In genomic region chr2:151037292-151037691, GRCm38 (mm10) we compare ENCODE assay signal across 12 mouse cellular contexts. TPM values are rescaled to one million over a fixed set of nuclear protein-coding genes. Genes with fewer than 3 reads are reported as not detected.
DNase-seq lines count a peak whose midpoint lies in the region; ATAC-seq lines count a peak whose summit lies in the region.
"Had no signal": no experiment of that assay in that cellular context is flagged by ENCODE, and none has a peak within 500 bp of the region (broad histone marks: within the 10 kb centered on the region; RNA-seq: fewer than 3 reads in every experiment).

No protein-coding gene starts in this region.

- H3K27me3 ChIP-seq in heart, embryonic 11.5 days (ENCODE audit: control insufficient read depth, insufficient read depth, low read length), result no peaks in the 10 kb centered on the region
- no peaks in the 10 kb centered on the region for H3K27me3 ChIP-seq in megakaryocyte, embryonic 14.5 days (replicated peaks)
- no peaks in the 10 kb centered on the region for H3K27me3 ChIP-seq in liver, embryonic 12.5 days (replicated peaks)
- H3K27me3 ChIP-seq in neural tube, embryonic 15.5 days (replicated peaks), result no peaks in the 10 kb centered on the region
- H3K27me3 ChIP-seq: heart, embryonic 15.5 days had no signal

- H3K9me3 ChIP-seq in heart, embryonic 11.5 days (replicated peaks; ENCODE audit: control insufficient read depth, low read length), result no peaks in the 10 kb centered on the region
- no peaks in the 10 kb centered on the region for H3K9me3 ChIP-seq in megakaryocyte, embryonic 14.5 days
- no peaks in the 10 kb centered on the region for H3K9me3 ChIP-seq in liver, embryonic 12.5 days (replicated peaks)
- H3K9me3 ChIP-seq in neural tube, embryonic 15.5 days (replicated peaks), result no peaks in the 10 kb centered on the region
- H3K9me3 ChIP-seq: heart, embryonic 15.5 days had no signal

- 86% methylated on average over 1 of the region's 1 CpGs for WGBS in heart, embryonic 11.5 days (ENCODE audit: insufficient replicate concordance)
- WGBS in liver, embryonic 12.5 days (ENCODE audit: insufficient replicate concordance), result 26% methylated on average over 1 of the region's 1 CpGs
- 98% methylated on average over 1 of the region's 1 CpGs for WGBS in neural tube, embryonic 15.5 days

- no peak for DNase-seq in heart, adult 11 months
- DNase-seq in testis, postnatal 10 days (ENCODE audit: low spot score), result no peak
- DNase-seq in frontal cortex, postnatal 10 days (ENCODE audit: low spot score in 2 of 2), result no peak
- DNase-seq: B cell, adult 2 months; kidney, postnatal 25 days; left cerebral cortex, postnatal 4 days had no signal

- peak overlapping the region; percentile 87 for H3K4me3 ChIP-seq in heart, embryonic 11.5 days (ENCODE audit: low read depth, low read length)
- H3K4me3 ChIP-seq in megakaryocyte, embryonic 14.5 days (replicated peaks), result peak overlapping the region; percentile 99
- H3K4me3 ChIP-seq in liver, embryonic 12.5 days, result peak overlapping the region; percentile 95
- no peak overlapping the region for H3K4me3 ChIP-seq in neural tube, embryonic 15.5 days (replicated peaks)

- ATAC-seq in heart, embryonic 11.5 days (replicated peaks; ENCODE audit: insufficient number of reproducible peaks, low FRiP score, low TSS enrichment), result no peak
- no peak for ATAC-seq in megakaryocyte, adult 5-6 weeks (ENCODE audit: poor library complexity, severe bottlenecking)
- ATAC-seq in liver, embryonic 12.5 days, result peak; percentile 30; the same call in 1 of the 2 replicates
- ATAC-seq in neural tube, embryonic 15.5 days (ENCODE audit: low FRiP score), result no peak

- peak overlapping the region; percentile 23; the same call in 1 of the 2 replicates for H3K27ac ChIP-seq in heart, embryonic 11.5 days (ENCODE audit: low read depth, low read length)
- H3K27ac ChIP-seq in liver, embryonic 12.5 days, result peak overlapping the region; percentile 96
- no peak overlapping the region for H3K27ac ChIP-seq in neural tube, embryonic 15.5 days (replicated peaks)
- H3K27ac ChIP-seq: heart, embryonic 15.5 days had no signal

- H3K4me2 ChIP-seq in heart, embryonic 11.5 days, result peak overlapping the region; percentile 85
- peak overlapping the region; percentile 88 for H3K4me2 ChIP-seq in liver, embryonic 12.5 days
- peak overlapping the region; percentile 78 for H3K4me2 ChIP-seq in neural tube, embryonic 15.5 days

- no peak overlapping the region for H3K9ac ChIP-seq in heart, embryonic 11.5 days (ENCODE audit: low read depth, low read length)
- H3K9ac ChIP-seq in liver, embryonic 12.5 days, result peak overlapping the region; percentile 100
- no peak overlapping the region for H3K9ac ChIP-seq in neural tube, embryonic 15.5 days (replicated peaks)

- peaks cover 8% of the 10 kb centered on the region; the same call in 1 of the 2 replicates for H3K4me1 ChIP-seq in heart, embryonic 11.5 days (ENCODE audit: control insufficient read depth, insufficient read depth, low read length)
- peaks cover 56% of the 10 kb centered on the region for H3K4me1 ChIP-seq in megakaryocyte, embryonic 14.5 days
- H3K4me1 ChIP-seq in liver, embryonic 12.5 days, result peaks cover 71% of the 10 kb centered on the region
- H3K4me1 ChIP-seq in neural tube, embryonic 15.5 days, result peaks cover 22% of the 10 kb centered on the region

- no peaks in the 10 kb centered on the region for H3K36me3 ChIP-seq in heart, embryonic 11.5 days (ENCODE audit: control insufficient read depth, insufficient read depth, low read length)
- peaks cover 24% of the 10 kb centered on the region for H3K36me3 ChIP-seq in megakaryocyte, embryonic 14.5 days (replicated peaks; ENCODE audit: low read length)
- H3K36me3 ChIP-seq in liver, embryonic 12.5 days, result peaks cover 33% of the 10 kb centered on the region
- no peaks in the 10 kb centered on the region for H3K36me3 ChIP-seq in neural tube, embryonic 15.5 days
- H3K36me3 ChIP-seq: heart, embryonic 15.5 days had no signal

RNA-seq across cellular contexts. Expression of gene Ninl, which starts 1.9 kb away (rescaled TPM):
- 7.0 and 8.0 TPM in 2 replicates for polyA plus RNA-seq in heart, embryonic 11.5 days (2014; fragmentation: Nextera tagmentation; extraction: Ambion mirVana)
- polyA plus RNA-seq in megakaryocyte, embryonic 14.5 days (2012; ENCODE audit: insufficient read depth, low replicate concordance), result 4.3 and 9.3 TPM in 2 replicates
- total RNA-seq in megakaryocyte, adult 5-6 weeks (2015), result 0.07 and 0.09 TPM in 2 replicates
- 0.29 and 1.2 TPM in 2 replicates for total RNA-seq in megakaryocyte, adult 5-6 weeks (2017)
- 18.6 and 18.7 TPM in 2 replicates for polyA plus RNA-seq in liver, embryonic 12.5 days (2016; fragmentation: Nextera tagmentation; extraction: Ambion mirVana)
- 2.9 and 3.7 TPM in 2 replicates for polyA plus RNA-seq in neural tube, embryonic 15.5 days (2015; fragmentation: Nextera tagmentation; extraction: Ambion mirVana)

RNA-seq across cellular contexts. Expression of gene Nanp, which starts 1.9 kb away (rescaled TPM):
- polyA plus RNA-seq in heart, embryonic 11.5 days (2014; fragmentation: Nextera tagmentation; extraction: Ambion mirVana), result 28.6 and 36.4 TPM in 2 replicates
- polyA plus RNA-seq in megakaryocyte, embryonic 14.5 days (2012; ENCODE audit: insufficient read depth, low replicate concordance), result 2.9 and 7.9 TPM in 2 replicates
- 17.3 and 18.7 TPM in 2 replicates for total RNA-seq in megakaryocyte, adult 5-6 weeks (2015)
- total RNA-seq in megakaryocyte, adult 5-6 weeks (2017), result 9.6 and 10.5 TPM in 2 replicates
- 74.4 and 76.2 TPM in 2 replicates for polyA plus RNA-seq in liver, embryonic 12.5 days (2016; fragmentation: Nextera tagmentation; extraction: Ambion mirVana)
- 37.8 and 40.1 TPM in 2 replicates for polyA plus RNA-seq in neural tube, embryonic 15.5 days (2015; fragmentation: Nextera tagmentation; extraction: Ambion mirVana)

RNA-seq across cellular contexts. Expression of gene Gm14151, which starts 54.9 kb away (rescaled TPM):
- not detected in 2 replicates for polyA plus RNA-seq in heart, embryonic 11.5 days (2014; fragmentation: Nextera tagmentation; extraction: Ambion mirVana)
- not detected in 2 replicates for polyA plus RNA-seq in megakaryocyte, embryonic 14.5 days (2012; ENCODE audit: insufficient read depth, low replicate concordance)
- total RNA-seq in megakaryocyte, adult 5-6 weeks (2015), result not detected in 2 replicates
- not detected in 2 replicates for total RNA-seq in megakaryocyte, adult 5-6 weeks (2017)
- not detected in 2 replicates for polyA plus RNA-seq in liver, embryonic 12.5 days (2016; fragmentation: Nextera tagmentation; extraction: Ambion mirVana)
- not detected in 2 replicates for polyA plus RNA-seq in neural tube, embryonic 15.5 days (2015; fragmentation: Nextera tagmentation; extraction: Ambion mirVana)
- total RNA-seq: left cerebral cortex, postnatal 4 days had no signal
- polyA plus RNA-seq: heart, embryonic 15.5 days had no signal
